Comparison of ENCODE assay signal across 20 mouse cellular contexts in genomic region chr10:56099126-56099525, GRCm38 (mm10). TPM values are rescaled to one million over a fixed set of nuclear protein-coding genes. Genes with fewer than 3 reads are reported as not detected.
DNase-seq lines count a peak whose midpoint lies in the region; ATAC-seq and TF ChIP-seq lines count a peak whose summit lies in the region.
"Had no signal": no experiment of that assay in that cellular context is flagged by ENCODE, and none has a peak within 500 bp of the region (broad histone marks: within the 10 kb centered on the region; RNA-seq: fewer than 3 reads in every experiment).

No protein-coding gene starts in this region.

- no peaks in the 10 kb centered on the region for H3K36me3 ChIP-seq in lung, embryonic 16.5 days (ENCODE audit: control insufficient read depth, insufficient read depth, low read length)
- no peaks in the 10 kb centered on the region for H3K36me3 ChIP-seq in intestine, postnatal 0 days (ENCODE audit: control insufficient read depth, insufficient read depth)
- H3K36me3 ChIP-seq: embryonic facial prominence, embryonic 10.5 days; embryonic facial prominence, embryonic 12.5 days; forebrain, embryonic 10.5 days; forebrain, embryonic 12.5 days had no signal

- peak; percentile 14 for DNase-seq in adrenal gland, postnatal 14 days
- no peak for DNase-seq in adrenal gland, postnatal 36 days
- DNase-seq in lung, adult 18-20 months, result no peak
- peak; percentile 67 for DNase-seq in fat pad, adult 2 months (ENCODE audit: extremely low read depth, low read depth, low spot score)
- DNase-seq: adrenal gland, adult 2 months; adrenal gland, postnatal 25 days; cerebellum, adult 11-12 months; cerebellum, adult 2 months; cerebellum, adult 9-10 months; cerebellum, postnatal 10 days; cerebellum, postnatal 25 days had no signal

- peak overlapping the region; percentile 31; the same call in 1 of the 2 replicates for H3K27ac ChIP-seq in lung, embryonic 16.5 days (ENCODE audit: low read length)
- no peak overlapping the region for H3K27ac ChIP-seq in intestine, postnatal 0 days (ENCODE audit: low read depth, low read length)
- H3K27ac ChIP-seq: embryonic facial prominence, embryonic 10.5 days; embryonic facial prominence, embryonic 12.5 days; forebrain, embryonic 10.5 days; forebrain, embryonic 12.5 days had no signal

- no peaks in the 10 kb centered on the region for H3K9me3 ChIP-seq in lung, embryonic 16.5 days (ENCODE audit: control insufficient read depth, low read length)
- no peaks in the 10 kb centered on the region for H3K9me3 ChIP-seq in intestine, postnatal 0 days (ENCODE audit: control insufficient read depth)
- H3K9me3 ChIP-seq: embryonic facial prominence, embryonic 10.5 days; embryonic facial prominence, embryonic 12.5 days; forebrain, embryonic 10.5 days; forebrain, embryonic 12.5 days had no signal

- no peak overlapping the region for H3K4me3 ChIP-seq in lung, embryonic 16.5 days (ENCODE audit: low read length)
- H3K4me3 ChIP-seq in intestine, postnatal 0 days (ENCODE audit: low read depth, low read length), result no peak overlapping the region
- H3K4me3 ChIP-seq: embryonic facial prominence, embryonic 10.5 days; embryonic facial prominence, embryonic 12.5 days; forebrain, embryonic 10.5 days; forebrain, embryonic 12.5 days had no signal

- H3K4me2 ChIP-seq in lung, embryonic 16.5 days (ENCODE audit: low read depth, low read length), result no peak overlapping the region
- H3K4me2 ChIP-seq in intestine, postnatal 0 days (replicated peaks; ENCODE audit: low read depth), result no peak overlapping the region
- H3K4me2 ChIP-seq: embryonic facial prominence, embryonic 12.5 days; forebrain, embryonic 12.5 days had no signal

- no peak for TF ChIP-seq CTCF in intestine, postnatal 0 days (IDR thresholded peaks at IDR 0.05; ENCODE audit: low read depth)

- WGBS in lung, embryonic 16.5 days, result 72% methylated on average over 3 of the region's 3 CpGs
- WGBS in intestine, postnatal 0 days, result 82% methylated on average over 3 of the region's 3 CpGs

- no peak overlapping the region for H3K9ac ChIP-seq in lung, embryonic 16.5 days (ENCODE audit: low read length)
- H3K9ac ChIP-seq in intestine, postnatal 0 days (ENCODE audit: low read depth, low read length), result no peak overlapping the region
- H3K9ac ChIP-seq: embryonic facial prominence, embryonic 12.5 days; forebrain, embryonic 12.5 days had no signal

- no peaks in the 10 kb centered on the region for H3K4me1 ChIP-seq in lung, embryonic 16.5 days (replicated peaks; ENCODE audit: control insufficient read depth, insufficient read depth, low read length)
- no peaks in the 10 kb centered on the region for H3K4me1 ChIP-seq in intestine, postnatal 0 days (replicated peaks; ENCODE audit: control insufficient read depth, insufficient read depth, low read length)
- H3K4me1 ChIP-seq: embryonic facial prominence, embryonic 10.5 days; embryonic facial prominence, embryonic 12.5 days; forebrain, embryonic 10.5 days; forebrain, embryonic 12.5 days had no signal

- no peaks in the 10 kb centered on the region for H3K27me3 ChIP-seq in lung, embryonic 16.5 days (ENCODE audit: control insufficient read depth, insufficient read depth, low read depth, low read length)
- H3K27me3 ChIP-seq in intestine, postnatal 0 days (replicated peaks; ENCODE audit: control insufficient read depth, insufficient read depth, low read length), result no peaks in the 10 kb centered on the region
- H3K27me3 ChIP-seq: embryonic facial prominence, embryonic 12.5 days; forebrain, embryonic 12.5 days had no signal

- ATAC-seq in lung, embryonic 16.5 days (ENCODE audit: low read depth), result no peak
- ATAC-seq in intestine, postnatal 0 days, result no peak
- ATAC-seq: forebrain, embryonic 14.5 days; forebrain, embryonic 16.5 days had no signal

RNA-seq across cellular contexts. Expression of gene Msl3l2, which starts 7.6 kb away (rescaled TPM):
- 7.2 and 9.4 TPM in 2 replicates for total RNA-seq in adrenal gland, postnatal 14 days (2021)
- total RNA-seq in adrenal gland, postnatal 36 days (2021), result 1 to 10 TPM; 7.3 to 8.7 TPM
- 4.9 and 5.4 TPM in 2 replicates for polyA plus RNA-seq in lung, embryonic 16.5 days (2015; fragmentation: Nextera tagmentation; extraction: Ambion mirVana)
- 2.4 TPM in 2 replicates for polyA plus RNA-seq in intestine, postnatal 0 days (2015; fragmentation: Nextera tagmentation; extraction: Ambion mirVana)
- total RNA-seq: MEL had no signal

Comparison
In these comparisons a context has a peak if more than half of its experiments do, and no peak if none do; other contexts are left out.
1. DNase-seq: peak in adrenal gland, postnatal 14 days (single experiment) and fat pad, adult 2 months (single experiment); none in adrenal gland, postnatal 36 days (0 of 2) and lung, adult 18-20 months (0 of 2).